Mouse (Mus musculus) adrenal gland, postnatal 14 days (tissue): ENCODE measurements at regions not wholly inside any gene's neighbourhood (a gene's known extent, or its start where the extent isn't known, plus 50 kb on each side); places are given as distances from the start of the nearest gene placed in this dataset.

Experiments used
- DNase-seq: peaks from one replicate; pipeline ENCODE4 v3.0.0; 2021; ENCODE audit warnings: mixed read lengths

- no peak for DNase-seq
Observed at GRCm38 (mm10) chr2:171670945-171671547, 372.2 kb downstream of the Cbln4 start.

GRCm38 (mm10) chr2:171668791-171669645 lies 374.2 kb downstream of the Cbln4 start:
- DNase-seq, result no peak

- DNase-seq, result no peak
Observed at GRCm38 (mm10) chr2:171662571-171662970, 380.7 kb downstream of the Cbln4 start.

- DNase-seq, result no peak
Observed at GRCm38 (mm10) chr2:171661896-171662511, 381.3 kb downstream of the Cbln4 start.

- DNase-seq, result no peak
Observed at GRCm38 (mm10) chr2:171657125-171657524, 386.1 kb downstream of the Cbln4 start.

- no peak for DNase-seq
Observed at GRCm38 (mm10) chr2:171641730-171642129, 401.5 kb downstream of the Cbln4 start.

GRCm38 (mm10) chr2:171640478-171640877 lies 402.8 kb downstream of the Cbln4 start:
- DNase-seq, result no peak

GRCm38 (mm10) chr2:171638931-171639330 lies 404.3 kb downstream of the Cbln4 start:
- DNase-seq, result no peak

GRCm38 (mm10) chr2:171636837-171637236 lies 406.4 kb downstream of the Cbln4 start:
- no peak for DNase-seq

- no peak for DNase-seq
Observed at GRCm38 (mm10) chr2:171633355-171634097, 409.7 kb downstream of the Cbln4 start.

- peak; percentile 14 for DNase-seq
Observed at GRCm38 (mm10) chr2:171630101-171630715, 413.1 kb downstream of the Cbln4 start.

GRCm38 (mm10) chr2:171628182-171628850 lies 414.9 kb downstream of the Cbln4 start:
- no peak for DNase-seq

GRCm38 (mm10) chr2:171620668-171621067 lies 422.6 kb downstream of the Cbln4 start:
- no peak for DNase-seq

GRCm38 (mm10) chr2:171620253-171620652 lies 423.0 kb downstream of the Cbln4 start:
- no peak for DNase-seq

GRCm38 (mm10) chr2:171618771-171619170 lies 424.5 kb downstream of the Cbln4 start:
- no peak for DNase-seq

GRCm38 (mm10) chr2:171618333-171618732 lies 424.9 kb downstream of the Cbln4 start:
- DNase-seq, result no peak

GRCm38 (mm10) chr2:171615462-171615861 lies 427.8 kb downstream of the Cbln4 start:
- no peak for DNase-seq

- no peak for DNase-seq
Observed at GRCm38 (mm10) chr2:171605064-171605463, 438.2 kb downstream of the Cbln4 start.

GRCm38 (mm10) chr2:171595240-171595639 lies 448.0 kb downstream of the Cbln4 start:
- DNase-seq, result no peak

GRCm38 (mm10) chr2:171593884-171594283 lies 449.4 kb downstream of the Cbln4 start:
- no peak for DNase-seq

GRCm38 (mm10) chr2:171592315-171592714 lies 451.0 kb downstream of the Cbln4 start:
- no peak for DNase-seq

GRCm38 (mm10) chr2:171588158-171588557 lies 455.1 kb downstream of the Cbln4 start:
- DNase-seq, result no peak
